Mouse (Mus musculus): ENCODE results near the gene Cpa5. TPM values are rescaled to one million over a fixed set of nuclear protein-coding genes. Genes with fewer than 3 reads are reported as not detected.

The Cpa5 gene
- total and polyA plus RNA-seq, 3 experiments = not detected

- Histone ChIP-seq H3K9ac (ENCODE audit: control insufficient read depth, low read depth, low read length, poor library complexity, severe bottlenecking) (no peak overlapping the region), H3K36me3 (ENCODE audit: control insufficient read depth in 1 of 2, insufficient read depth in 2 of 2, low read length in 2 of 2) (0 out of 4 replicates have a peak, but pooled peaks cover 0 to 2% of the 10 kb centered on the region in 2 experiments), H3K4me1 (ENCODE audit: control insufficient read depth in 1 of 2, insufficient read depth in 2 of 2, low read length in 2 of 2) (peaks cover 0 to 4% of the 10 kb centered on the region in 2 experiments; a peak in 1 of 4 replicates), H3K9me3 (replicated peaks; ENCODE audit: insufficient read depth, low read length) (no peaks in the 10 kb centered on the region), H3K4me3 (ENCODE audit: control insufficient read depth in 1 of 2, insufficient read depth in 1 of 2, low read depth in 2 of 2, low read length in 2 of 2) (no peak overlapping the region), H3K79me2 (ENCODE audit: control insufficient read depth, insufficient read depth, low read length, poor library complexity) (no peaks in the 10 kb centered on the region), H3K27ac (ENCODE audit: control insufficient read depth, low read depth, low read length) (no peak overlapping the region), H3K27me3 (ENCODE audit: control insufficient read depth in 1 of 2, insufficient read depth in 2 of 2, low read length in 2 of 2) (peaks cover 0 to 2% of the 10 kb centered on the region in 2 experiments; a peak in 1 of 4 replicates)
- TF ChIP-seq EP300 (IDR thresholded peaks at IDR 0.05; ENCODE audit: low read depth in 1 of 2, low read length in 2 of 2) (peak in 1 of 2 experiments; percentile 17; a peak in 1 of 4 replicates), CHD1 (IDR thresholded peaks at IDR 0.05; ENCODE audit: low read depth, low read length) (no peak), ETS1 (IDR thresholded peaks at IDR 0.05; ENCODE audit: low read depth, low read length) (no peak), NELFE (IDR thresholded peaks at IDR 0.05; ENCODE audit: low read depth, low read length) (no peak), SMC3 (IDR thresholded peaks at IDR 0.05; ENCODE audit: low read depth, low read length) (no peak), NRF1 (IDR thresholded peaks at IDR 0.05; ENCODE audit: insufficient read depth, low read depth, low read length, poor library complexity, severe bottlenecking) (no peak)
- DNase-seq (ENCODE audit: low read depth, low spot score) = peak; percentile 56
These were observed 5.7 kb downstream of the Cpa5 start for GRCm38 (mm10) chr6:30616491-30616941.

GRCm38 (mm10) chr6:30617020-30617958 is 6.5 kb downstream of the Cpa5 start:
- no peak for TF ChIP-seq GATA1 (IDR thresholded peaks at IDR 0.05; ENCODE audit: low read depth, low read length)
- no peak for TF ChIP-seq UBTF (IDR thresholded peaks at IDR 0.05; ENCODE audit: borderline replicate concordance, insufficient read depth, low read depth, low read length)
- no peak for TF ChIP-seq GABPA (IDR thresholded peaks at IDR 0.05; ENCODE audit: low read depth, low read length)
- no peak for TF ChIP-seq POLR2A (IDR thresholded peaks at IDR 0.05; ENCODE audit: control insufficient read depth in 1 of 2, insufficient read depth in 1 of 2, low read depth in 1 of 2, low read length in 2 of 2, poor library complexity in 1 of 2)
- no peak for TF ChIP-seq CHD2 (IDR thresholded peaks at IDR 0.05; ENCODE audit: low read length)
- TF ChIP-seq MYB (IDR thresholded peaks at IDR 0.05; ENCODE audit: low read depth, low read length) = no peak
- no peak for TF ChIP-seq NELFE (IDR thresholded peaks at IDR 0.05; ENCODE audit: low read depth, low read length)
- TF ChIP-seq NRF1 (IDR thresholded peaks at IDR 0.05; ENCODE audit: insufficient read depth, low read depth, low read length, poor library complexity, severe bottlenecking) = no peak
- no peak for TF ChIP-seq HCFC1 (IDR thresholded peaks at IDR 0.05; ENCODE audit: low read depth, low read length)
- no peak for TF ChIP-seq POLR2AphosphoS2 (IDR thresholded peaks at IDR 0.05; ENCODE audit: low read length)
- TF ChIP-seq ZNF384 (IDR thresholded peaks at IDR 0.05; ENCODE audit: low read depth, low read length) = no peak
- no peak for TF ChIP-seq ZKSCAN1 (IDR thresholded peaks at IDR 0.05; ENCODE audit: low read depth, low read length)
- no peak for TF ChIP-seq USF2 (IDR thresholded peaks at IDR 0.05; ENCODE audit: borderline replicate concordance in 1 of 2, insufficient read depth in 1 of 2, low read depth in 1 of 2, low read length in 2 of 2)
- H3K4me3 ChIP-seq (ENCODE audit: control insufficient read depth in 1 of 2, insufficient read depth in 1 of 2, low read depth in 2 of 2, low read length in 2 of 2) = no peak overlapping the region
- 0 out of 4 replicates have a peak, but pooled peaks cover 0 to 2% of the 10 kb centered on the region in 2 experiments for H3K36me3 ChIP-seq (ENCODE audit: control insufficient read depth in 1 of 2, insufficient read depth in 2 of 2, low read length in 2 of 2)
- peaks cover 0 to 4% of the 10 kb centered on the region in 2 experiments; a peak in 1 of 4 replicates for H3K4me1 ChIP-seq (ENCODE audit: control insufficient read depth in 1 of 2, insufficient read depth in 2 of 2, low read length in 2 of 2)
- no peak overlapping the region for H3K9ac ChIP-seq (ENCODE audit: control insufficient read depth, low read depth, low read length, poor library complexity, severe bottlenecking)
- H3K27ac ChIP-seq (ENCODE audit: control insufficient read depth, low read depth, low read length) = no peak overlapping the region
- H3K79me2 ChIP-seq (ENCODE audit: control insufficient read depth, insufficient read depth, low read length, poor library complexity) = no peaks in the 10 kb centered on the region
- peaks cover 0 to 1% of the 10 kb centered on the region in 2 experiments; a peak in 1 of 4 replicates for H3K27me3 ChIP-seq (ENCODE audit: control insufficient read depth in 1 of 2, insufficient read depth in 2 of 2, low read length in 2 of 2)
- H3K9me3 ChIP-seq (replicated peaks; ENCODE audit: insufficient read depth, low read length) = no peaks in the 10 kb centered on the region
- DNase-seq (ENCODE audit: low read depth, low spot score) = peak; percentile 19
